Mouse (Mus musculus) C2C12 (cell line): ENCODE measurements around the gene Gfpt2. TPM values are rescaled to one million over a fixed set of nuclear protein-coding genes. Genes with fewer than 3 reads are reported as not detected.

Source experiments
- H3K27me3 ChIP-seq: one replicate; pipeline ENCODE4 v1.6.1; 2011; ENCODE audit not compliant: control insufficient read depth, insufficient read depth, insufficient read length
- H3K36me3 ChIP-seq: one replicate; pipeline ENCODE4 v1.6.1; 2011; ENCODE audit not compliant: control insufficient read depth, insufficient read depth
- H3K4me3 ChIP-seq: one replicate; pipeline ENCODE4 v1.5.1; 2011; ENCODE audit warnings: mild to moderate bottlenecking, control low read depth; ENCODE audit not compliant: poor library complexity, insufficient read depth, severe bottlenecking
- H3K79me2 ChIP-seq: one replicate; pipeline ENCODE4 v1.6.1; 2011; ENCODE audit not compliant: control insufficient read depth, insufficient read depth
- H3K79me3 ChIP-seq: one replicate; pipeline ENCODE4 v1.6.1; 2011; ENCODE audit warnings: low read depth, control low read depth
- H3ac ChIP-seq: one replicate; pipeline ENCODE3; 2011; ENCODE audit warnings: low read depth; ENCODE audit not compliant: control insufficient read depth, insufficient read length
- CEBPB ChIP-seq: IDR thresholded peaks from one replicate; pipeline ENCODE4 v1.6.1; 2011; ENCODE audit warnings: low read depth, mild to moderate bottlenecking, control low read depth, moderate library complexity
- CTCF ChIP-seq: IDR thresholded peaks from one replicate; pipeline ENCODE4 v1.5.1; 2011; ENCODE audit not compliant: control insufficient read depth, insufficient read depth, insufficient read length
- FOSL1 ChIP-seq: IDR thresholded peaks from one replicate; pipeline ENCODE4 v1.8.0; 2011; ENCODE audit warnings: mild to moderate bottlenecking, low read length; ENCODE audit not compliant: poor library complexity, insufficient read depth, severe bottlenecking
- MAX ChIP-seq: IDR thresholded peaks from one replicate; pipeline ENCODE4 v1.6.1; 2011; ENCODE audit warnings: mild to moderate bottlenecking, control low read depth
- MYOD1 ChIP-seq: IDR thresholded peaks from one replicate; pipeline ENCODE4 v1.6.1; 2011; ENCODE audit warnings: low read depth; ENCODE audit not compliant: control insufficient read depth, insufficient read length
- MYOG ChIP-seq: IDR thresholded peaks from one replicate; pipeline ENCODE4 v1.6.1; 2011; ENCODE audit not compliant: control insufficient read depth, insufficient read length; ENCODE audit errors: extremely low read depth
- USF1 ChIP-seq: IDR thresholded peaks from one replicate; pipeline ENCODE4 v1.6.1; 2011; ENCODE audit warnings: low read depth, mild to moderate bottlenecking, control low read depth, moderate library complexity
- long read RNA-seq, 2 experiments: library from polyadenylated mRNA; unstranded; transcript quantifications; one replicate each; pipeline ENCODE4 v2.0.0; 2019 to 2020
- polyA plus RNA-seq: library from polyadenylated mRNA; unstranded; fragments of >200 nt; fragmentation: generic; extraction: Trizol; gene quantifications from one replicate; pipeline ENCODE4 v1.2.1, GENCODE M21; 2012; ENCODE audit warnings: missing spikeins

Gene Gfpt2
- polyA plus RNA-seq = 0.02 TPM
- long read RNA-seq, experiment 1 = 0 reads
- long read RNA-seq, experiment 2 = 0 reads

GRCm38 (mm10) chr11:49793619-49794341 is at the start of gene Gfpt2:
TSS of gene Gfpt2 (plus strand) at chr11:49794178.
- H3K27me3 ChIP-seq = peaks cover 34% of the 10 kb centered on the region
- H3K4me3 ChIP-seq = no peak within 1 kb of the TSS

DNA sequence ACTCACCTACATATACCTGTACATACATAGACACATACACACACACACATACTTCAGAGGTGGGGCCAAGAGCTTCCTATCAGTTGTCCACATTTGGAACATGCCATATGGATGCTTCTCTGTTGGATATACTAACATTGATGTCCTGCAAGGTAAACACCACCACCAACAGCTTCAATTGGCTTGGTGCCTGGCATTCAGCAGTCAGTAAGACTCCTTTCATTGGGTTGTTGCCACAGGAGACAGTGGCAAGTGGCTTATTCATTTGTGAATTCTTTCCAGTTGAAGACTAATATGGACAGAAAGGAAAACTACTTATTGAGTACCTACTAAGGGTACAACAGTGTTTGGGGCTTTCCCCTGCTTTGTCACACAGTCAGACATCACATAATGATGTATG is 49.0 kb upstream of the Gfpt2 start:
- no peaks in the 10 kb centered on the region for H3K79me2 ChIP-seq
- H3ac ChIP-seq = no peak overlapping the region
- H3K27me3 ChIP-seq = peaks cover 7% of the 10 kb centered on the region
- no peaks in the 10 kb centered on the region for H3K79me3 ChIP-seq
- H3K36me3 ChIP-seq = no peaks in the 10 kb centered on the region
- H3K4me3 ChIP-seq = no peak overlapping the region
- TF ChIP-seq MYOG (no peak), MYOD1 (no peak), MAX (no peak), USF1 (no peak), CTCF (no peak), CEBPB (no peak), FOSL1 (no peak)

More at GRCm38 (mm10) chr11:49793619-49794341, at the start of gene Gfpt2:
- no peak for TF ChIP-seq FOSL1
- TF ChIP-seq CTCF = no peak
- TF ChIP-seq USF1 = no peak
- TF ChIP-seq MYOD1 = no peak
- TF ChIP-seq MAX = no peak
- TF ChIP-seq MYOG = no peak
- TF ChIP-seq CEBPB = no peak
- Histone ChIP-seq H3K79me3 (no peaks in the 10 kb centered on the region), H3K79me2 (no peaks in the 10 kb centered on the region), H3K36me3 (no peaks in the 10 kb centered on the region), H3ac (no peak within 1 kb of the TSS)

- H3K4me3 ChIP-seq = no peak overlapping the region
- no peaks in the 10 kb centered on the region for H3K36me3 ChIP-seq
- H3ac ChIP-seq = no peak overlapping the region
- no peak for TF ChIP-seq USF1
- TF ChIP-seq FOSL1 = no peak
- TF ChIP-seq CTCF = no peak
- TF ChIP-seq MAX = no peak
- no peak for TF ChIP-seq MYOD1
- TF ChIP-seq MYOG = no peak
- no peaks in the 10 kb centered on the region for H3K79me2 ChIP-seq
- no peaks in the 10 kb centered on the region for H3K79me3 ChIP-seq
- peaks cover 7% of the 10 kb centered on the region for H3K27me3 ChIP-seq
Measured at GRCm38 (mm10) chr11:49745839-49746238, 48.1 kb upstream of the Gfpt2 start.

DNA sequence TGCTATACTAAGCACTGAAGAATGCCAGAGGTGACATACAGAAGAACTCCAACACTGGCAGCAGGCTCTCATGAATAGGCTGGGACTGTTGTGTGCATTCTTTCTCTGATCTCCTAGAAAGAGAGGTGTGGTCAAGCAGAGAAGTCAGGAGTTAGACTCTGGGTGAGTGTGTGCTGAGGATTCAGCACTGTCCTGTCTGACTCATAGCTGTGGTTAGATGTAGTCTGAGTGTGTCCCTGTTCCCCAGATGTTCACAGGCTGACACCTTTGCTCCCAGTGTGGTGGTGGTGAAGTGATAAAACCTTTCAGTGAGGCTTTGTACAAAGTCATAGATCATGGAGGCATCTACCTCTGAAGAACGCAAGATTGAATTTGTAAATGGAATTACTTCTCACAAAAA is 47.2 kb upstream of the Gfpt2 start:
- H3K36me3 ChIP-seq = no peaks in the 10 kb centered on the region
- H3K4me3 ChIP-seq = no peak overlapping the region
- peaks cover 7% of the 10 kb centered on the region for H3K27me3 ChIP-seq
- H3ac ChIP-seq = no peak overlapping the region
- TF ChIP-seq CTCF (no peak), MAX (peak; percentile 22), FOSL1 (peak; percentile 65)
- no peaks in the 10 kb centered on the region for H3K79me3 ChIP-seq
- H3K79me2 ChIP-seq = no peaks in the 10 kb centered on the region

GRCm38 (mm10) chr11:49754958-49755665 is 38.9 kb upstream of the Gfpt2 start:
- H3K36me3 ChIP-seq = no peaks in the 10 kb centered on the region
- no peaks in the 10 kb centered on the region for H3K79me3 ChIP-seq
- H3ac ChIP-seq = no peak overlapping the region
- H3K4me3 ChIP-seq = no peak overlapping the region
- TF ChIP-seq USF1 = no peak
- no peak for TF ChIP-seq CTCF
- TF ChIP-seq MYOD1 = no peak
- no peak for TF ChIP-seq MAX
- TF ChIP-seq MYOG = no peak
- TF ChIP-seq CEBPB = no peak
- TF ChIP-seq FOSL1 = no peak
- no peaks in the 10 kb centered on the region for H3K27me3 ChIP-seq
- H3K79me2 ChIP-seq = no peaks in the 10 kb centered on the region

GRCm38 (mm10) chr11:49758096-49758495 is 35.9 kb upstream of the Gfpt2 start:
- H3K27me3 ChIP-seq = peaks cover 5% of the 10 kb centered on the region
- no peaks in the 10 kb centered on the region for H3K36me3 ChIP-seq
- no peak overlapping the region for H3K4me3 ChIP-seq
- H3ac ChIP-seq = no peak overlapping the region
- no peaks in the 10 kb centered on the region for H3K79me2 ChIP-seq
- H3K79me3 ChIP-seq = no peaks in the 10 kb centered on the region
- no peak for TF ChIP-seq FOSL1
- TF ChIP-seq CEBPB = peak; percentile 19
